13 mouse cellular contexts compared by ENCODE assay signal in the genomic region with DNA sequence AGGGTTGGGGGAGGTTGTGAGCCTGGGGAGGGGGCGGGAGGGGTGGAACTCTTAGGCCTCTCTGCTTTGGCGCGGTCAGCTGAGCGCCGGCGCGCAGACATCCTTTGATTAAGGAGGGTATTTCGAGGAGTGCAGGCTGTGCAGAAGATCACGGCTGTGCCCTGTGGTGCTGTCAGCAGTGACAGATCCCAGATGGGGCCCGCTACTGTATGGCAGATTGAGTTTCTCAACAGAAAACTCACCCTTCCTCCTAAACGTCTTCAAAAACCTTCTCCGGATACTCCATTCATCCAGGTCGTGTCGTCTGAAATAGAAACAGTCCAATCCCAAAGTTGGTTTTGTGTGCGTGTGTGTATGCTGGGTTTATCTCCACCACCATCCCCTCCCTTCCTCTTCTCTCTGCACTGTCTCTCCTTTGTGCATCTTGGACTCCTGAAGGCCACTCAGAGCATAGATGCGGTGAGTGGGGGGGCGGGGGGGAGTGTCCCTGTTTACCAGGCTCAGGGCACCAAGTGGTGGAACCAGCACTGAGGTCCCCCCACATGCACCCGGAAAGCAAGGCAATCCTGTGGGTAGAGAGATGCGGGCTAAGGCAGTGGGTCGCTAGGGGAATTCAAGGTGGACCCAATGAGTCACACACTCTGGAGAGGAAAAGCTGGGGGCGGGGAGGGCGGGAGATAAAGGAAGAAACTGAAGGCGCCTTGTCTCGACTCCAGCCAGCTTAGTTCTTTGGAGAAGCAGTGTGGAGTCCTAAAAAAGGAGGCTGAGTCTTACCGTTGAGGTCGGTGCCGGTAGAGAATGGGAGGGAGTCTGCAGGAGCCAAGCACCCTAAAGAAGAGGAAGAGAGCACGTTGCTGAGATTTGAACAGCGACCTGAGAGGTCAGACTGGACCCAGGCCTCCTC. TPM values are rescaled to one million over a fixed set of nuclear protein-coding genes. Genes with fewer than 3 reads are reported as not detected.
DNase-seq lines count a peak whose midpoint lies in the region; ATAC-seq lines count a peak whose summit lies in the region.
"Had no signal": no experiment of that assay in that cellular context is flagged by ENCODE, and none has a peak within 500 bp of the region (broad histone marks: within the 10 kb centered on the region; RNA-seq: fewer than 3 reads in every experiment).

No protein-coding gene starts in this region.

- H3K27me3 ChIP-seq in heart, embryonic 13.5 days (replicated peaks), result no peaks in the 10 kb centered on the region
- H3K27me3 ChIP-seq in limb, embryonic 13.5 days, result peaks cover 56% of the 10 kb centered on the region

- H3K4me2 ChIP-seq in heart, embryonic 13.5 days, result peak overlapping the region; percentile 92
- peak overlapping the region; percentile 75 for H3K4me2 ChIP-seq in limb, embryonic 13.5 days (replicated peaks)
- H3K4me2 ChIP-seq: forebrain, embryonic 15.5 days had no signal

- ATAC-seq in heart, embryonic 13.5 days (ENCODE audit: extremely low read depth, insufficient number of reproducible peaks, low FRiP score, low TSS enrichment), result peak; percentile 44; the same call in 1 of the 2 replicates
- ATAC-seq in limb, embryonic 13.5 days (ENCODE audit: low FRiP score, low read depth), result no peak
- ATAC-seq: forebrain, embryonic 15.5 days; lung, postnatal 0 days had no signal

- H3K4me1 ChIP-seq in heart, embryonic 13.5 days, result peaks cover 49% of the 10 kb centered on the region
- H3K4me1 ChIP-seq in limb, embryonic 13.5 days, result peaks cover 50% of the 10 kb centered on the region

- WGBS in heart, embryonic 13.5 days, result 1% methylated on average over 29 of the region's 29 CpGs
- 5% methylated on average over 29 of the region's 29 CpGs for WGBS in limb, embryonic 13.5 days

- H3K4me3 ChIP-seq in heart, embryonic 13.5 days, result peak overlapping the region; percentile 69
- peak overlapping the region; percentile 36 for H3K4me3 ChIP-seq in limb, embryonic 13.5 days
- H3K4me3 ChIP-seq: forebrain, embryonic 15.5 days had no signal

- H3K9ac ChIP-seq in heart, embryonic 13.5 days, result peak overlapping the region; percentile 96
- H3K9ac ChIP-seq in limb, embryonic 13.5 days, result peak overlapping the region; percentile 75
- H3K9ac ChIP-seq: forebrain, embryonic 15.5 days had no signal

- DNase-seq in heart, adult 11 months, result peak; percentile 94
- no peak for DNase-seq in heart, adult 8-10 months (ENCODE audit: low spot score)
- peak; percentile 91 for DNase-seq in MN1 (ENCODE audit: low spot score)
- DNase-seq in right cerebral cortex, adult 18-20 months, result no peak
- DNase-seq in cerebellum, postnatal 36 days, result no peak
- DNase-seq in kidney, adult 9 months, result no peak
- DNase-seq: B cell, adult 2 months; cerebellum, postnatal 14 days; kidney, adult 8-10 months had no signal

- H3K9me3 ChIP-seq in heart, embryonic 13.5 days, result no peaks in the 10 kb centered on the region
- no peaks in the 10 kb centered on the region for H3K9me3 ChIP-seq in limb, embryonic 13.5 days
- H3K9me3 ChIP-seq: forebrain, embryonic 15.5 days had no signal

- H3K27ac ChIP-seq in heart, embryonic 13.5 days (replicated peaks), result peak overlapping the region; percentile 99
- H3K27ac ChIP-seq in limb, embryonic 13.5 days, result peak overlapping the region; percentile 83
- H3K27ac ChIP-seq: forebrain, embryonic 15.5 days had no signal

- H3K36me3 ChIP-seq in heart, embryonic 13.5 days, result peaks cover 5% of the 10 kb centered on the region
- no peaks in the 10 kb centered on the region for H3K36me3 ChIP-seq in limb, embryonic 13.5 days
- H3K36me3 ChIP-seq: forebrain, embryonic 15.5 days had no signal

RNA-seq across cellular contexts. Expression of gene Hand2, which starts 11.2 kb away (rescaled TPM):
- total RNA-seq in heart, adult 8-10 months (2022), result 10 to 100 TPM; 43.0 to 58.5 (median 52.6) TPM
- 11.6 and 12.0 TPM in 2 replicates for polyA plus RNA-seq in heart, embryonic 13.5 days (2015; fragmentation: Nextera tagmentation; extraction: Ambion mirVana)
- polyA plus RNA-seq in limb, embryonic 13.5 days (2015; fragmentation: Nextera tagmentation; extraction: Ambion mirVana), result 10.8 and 11.4 TPM in 2 replicates
- polyA plus RNA-seq: forebrain, embryonic 15.5 days had no signal

Comparison
In these comparisons a context has a peak if more than half of its experiments do, and no peak if none do; other contexts are left out.
1. DNase-seq: peak in heart, adult 11 months (single experiment) and MN1 (single experiment); none in heart, adult 8-10 months (single experiment), right cerebral cortex, adult 18-20 months (single experiment), cerebellum, postnatal 36 days (0 of 2) and kidney, adult 9 months (single experiment).